Mouse (Mus musculus): ENCODE data around the gene Gm45208. TPM values are rescaled to one million over a fixed set of nuclear protein-coding genes. Genes with fewer than 3 reads are reported as not detected.

Gm45208 gene
- polyA plus RNA-seq, 1 experiment, result 1.8 TPM

GRCm38 (mm10) chrX:7739336-7740081 is 17.5 kb downstream of the Gm45208 start:
- H3K27ac ChIP-seq (ENCODE audit: control insufficient read depth, insufficient read depth, low read length), result no peak overlapping the region
- 84% methylated on average over 14 of the region's 14 CpGs for WGBS
- H3K4me1 ChIP-seq (replicated peaks; ENCODE audit: control insufficient read depth, insufficient read depth, low read length), result no peaks in the 10 kb centered on the region
- DNase-seq, result no peak
- H3K36me3 ChIP-seq (ENCODE audit: control insufficient read depth, insufficient read depth, low read length), result no peaks in the 10 kb centered on the region
- H3K27me3 ChIP-seq (ENCODE audit: control insufficient read depth, insufficient read depth, low read length), result no peaks in the 10 kb centered on the region
- TF ChIP-seq POLR2A (IDR thresholded peaks at IDR 0.05; ENCODE audit: control insufficient read depth, extremely low read depth, insufficient read depth, low read length, poor library complexity) (no peak), CTCF (IDR thresholded peaks at IDR 0.05; ENCODE audit: borderline replicate concordance, control insufficient read depth, extremely low read depth, insufficient read depth, low read length, poor library complexity) (no peak)
- H3K4me3 ChIP-seq (ENCODE audit: control insufficient read depth, insufficient read depth, low read length), result no peak overlapping the region

- no peak for DNase-seq
- Histone ChIP-seq H3K27me3 (ENCODE audit: control insufficient read depth, insufficient read depth, low read length) (no peaks in the 10 kb centered on the region), H3K36me3 (ENCODE audit: control insufficient read depth, insufficient read depth, low read length) (no peaks in the 10 kb centered on the region), H3K27ac (ENCODE audit: control insufficient read depth, insufficient read depth, low read length) (no peak overlapping the region), H3K4me1 (replicated peaks; ENCODE audit: control insufficient read depth, insufficient read depth, low read length) (no peaks in the 10 kb centered on the region), H3K4me3 (ENCODE audit: control insufficient read depth, insufficient read depth, low read length) (no peak overlapping the region)
- TF ChIP-seq CTCF (IDR thresholded peaks at IDR 0.05; ENCODE audit: borderline replicate concordance, control insufficient read depth, extremely low read depth, insufficient read depth, low read length, poor library complexity) (no peak), POLR2A (IDR thresholded peaks at IDR 0.05; ENCODE audit: control insufficient read depth, extremely low read depth, insufficient read depth, low read length, poor library complexity) (no peak)
- WGBS, result 79% methylated on average over 10 of the region's 10 CpGs
Measured at GRCm38 (mm10) chrX:7740082-7740819, 18.2 kb downstream of the Gm45208 start.

- H3K4me3 ChIP-seq (ENCODE audit: control insufficient read depth, insufficient read depth, low read length), result no peak overlapping the region
- H3K27ac ChIP-seq (ENCODE audit: control insufficient read depth, insufficient read depth, low read length), result no peak overlapping the region
Measured at GRCm38 (mm10) chrX:7741103-7741502, 19.1 kb downstream of the Gm45208 start.

GRCm38 (mm10) chrX:7743470-7743869 is 21.4 kb downstream of the Gm45208 start:
- no peak overlapping the region for H3K4me3 ChIP-seq (ENCODE audit: control insufficient read depth, insufficient read depth, low read length)
- H3K4me1 ChIP-seq (replicated peaks; ENCODE audit: control insufficient read depth, insufficient read depth, low read length), result no peaks in the 10 kb centered on the region
- H3K27me3 ChIP-seq (ENCODE audit: control insufficient read depth, insufficient read depth, low read length), result no peaks in the 10 kb centered on the region
- H3K27ac ChIP-seq (ENCODE audit: control insufficient read depth, insufficient read depth, low read length), result no peak overlapping the region
- DNase-seq, result no peak
- WGBS, result 62% methylated on average over 5 of the region's 5 CpGs
- TF ChIP-seq CTCF (IDR thresholded peaks at IDR 0.05; ENCODE audit: borderline replicate concordance, control insufficient read depth, extremely low read depth, insufficient read depth, low read length, poor library complexity) (no peak), POLR2A (IDR thresholded peaks at IDR 0.05; ENCODE audit: control insufficient read depth, extremely low read depth, insufficient read depth, low read length, poor library complexity) (no peak)
- no peaks in the 10 kb centered on the region for H3K36me3 ChIP-seq (ENCODE audit: control insufficient read depth, insufficient read depth, low read length)

More at GRCm38 (mm10) chrX:7741103-7741502, 19.1 kb downstream of the Gm45208 start:
- WGBS, result 94% methylated on average over 5 of the region's 5 CpGs
- no peaks in the 10 kb centered on the region for H3K36me3 ChIP-seq (ENCODE audit: control insufficient read depth, insufficient read depth, low read length)
- no peak for DNase-seq
- TF ChIP-seq POLR2A (IDR thresholded peaks at IDR 0.05; ENCODE audit: control insufficient read depth, extremely low read depth, insufficient read depth, low read length, poor library complexity) (no peak), CTCF (IDR thresholded peaks at IDR 0.05; ENCODE audit: borderline replicate concordance, control insufficient read depth, extremely low read depth, insufficient read depth, low read length, poor library complexity) (no peak)
- H3K4me1 ChIP-seq (replicated peaks; ENCODE audit: control insufficient read depth, insufficient read depth, low read length), result no peaks in the 10 kb centered on the region
- no peaks in the 10 kb centered on the region for H3K27me3 ChIP-seq (ENCODE audit: control insufficient read depth, insufficient read depth, low read length)

- H3K4me3 ChIP-seq (ENCODE audit: control insufficient read depth, insufficient read depth, low read length), result no peak overlapping the region
- no peaks in the 10 kb centered on the region for H3K4me1 ChIP-seq (replicated peaks; ENCODE audit: control insufficient read depth, insufficient read depth, low read length)
Measured at GRCm38 (mm10) chrX:7744940-7745339, 22.9 kb downstream of the Gm45208 start.

GRCm38 (mm10) chrX:7745429-7745828 is 23.4 kb downstream of the Gm45208 start:
- H3K4me3 ChIP-seq (ENCODE audit: control insufficient read depth, insufficient read depth, low read length), result no peak overlapping the region
- no peak for DNase-seq
- 95% methylated on average over 8 of the region's 8 CpGs for WGBS
- TF ChIP-seq CTCF (IDR thresholded peaks at IDR 0.05; ENCODE audit: borderline replicate concordance, control insufficient read depth, extremely low read depth, insufficient read depth, low read length, poor library complexity) (no peak), POLR2A (IDR thresholded peaks at IDR 0.05; ENCODE audit: control insufficient read depth, extremely low read depth, insufficient read depth, low read length, poor library complexity) (no peak)
- H3K36me3 ChIP-seq (ENCODE audit: control insufficient read depth, insufficient read depth, low read length), result no peaks in the 10 kb centered on the region
- no peak overlapping the region for H3K27ac ChIP-seq (ENCODE audit: control insufficient read depth, insufficient read depth, low read length)
- H3K27me3 ChIP-seq (ENCODE audit: control insufficient read depth, insufficient read depth, low read length), result no peaks in the 10 kb centered on the region
- H3K4me1 ChIP-seq (replicated peaks; ENCODE audit: control insufficient read depth, insufficient read depth, low read length), result peaks cover 3% of the 10 kb centered on the region

More at GRCm38 (mm10) chrX:7744940-7745339, 22.9 kb downstream of the Gm45208 start:
- TF ChIP-seq CTCF (IDR thresholded peaks at IDR 0.05; ENCODE audit: borderline replicate concordance, control insufficient read depth, extremely low read depth, insufficient read depth, low read length, poor library complexity) (no peak), POLR2A (IDR thresholded peaks at IDR 0.05; ENCODE audit: control insufficient read depth, extremely low read depth, insufficient read depth, low read length, poor library complexity) (no peak)
- H3K27me3 ChIP-seq (ENCODE audit: control insufficient read depth, insufficient read depth, low read length), result no peaks in the 10 kb centered on the region
- no peak overlapping the region for H3K27ac ChIP-seq (ENCODE audit: control insufficient read depth, insufficient read depth, low read length)
- WGBS, result 94% methylated on average over 1 of the region's 1 CpGs
- H3K36me3 ChIP-seq (ENCODE audit: control insufficient read depth, insufficient read depth, low read length), result no peaks in the 10 kb centered on the region
- DNase-seq, result no peak
